ENCODE assay signal across 13 mouse cellular contexts in the genomic region with DNA sequence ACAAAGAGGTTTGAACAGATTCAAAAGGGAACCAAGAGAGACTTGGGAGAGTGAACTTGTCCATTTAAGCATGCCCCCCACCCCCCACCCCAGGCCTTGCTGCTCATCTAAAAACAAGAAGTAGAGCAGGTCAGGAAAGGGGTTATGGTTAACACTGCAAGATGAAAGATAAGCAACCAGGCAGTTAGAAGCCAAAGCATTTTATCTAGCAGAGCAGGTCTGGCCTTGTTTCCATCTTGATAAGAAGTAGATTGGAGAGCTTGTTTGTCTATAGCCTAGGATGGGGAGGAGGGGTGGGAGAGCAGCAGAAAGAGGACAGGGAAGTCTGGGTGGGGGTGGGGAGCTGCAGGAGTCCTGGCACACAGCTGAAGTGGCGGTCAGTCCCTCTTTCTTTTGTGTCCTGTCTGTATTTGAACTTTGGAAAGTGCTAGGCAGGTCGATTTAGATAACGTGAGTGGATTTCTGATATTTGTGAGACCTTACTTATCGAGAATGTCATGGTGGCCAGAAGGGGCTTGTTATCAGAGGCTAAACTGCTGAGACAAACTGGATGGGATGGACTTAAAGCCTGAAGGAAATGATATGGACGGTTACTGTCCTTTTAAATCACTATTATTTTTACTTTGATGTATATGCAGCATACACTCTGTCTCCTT.
A peak's percentile ranks its signal among the peaks of the same experiment; 100 is the strongest.
DNase-seq lines count a peak whose midpoint lies in the region; ATAC-seq lines count a peak whose summit lies in the region.
"Had no signal": no experiment of that assay in that cellular context is flagged by ENCODE, and none has a peak within 500 bp of the region (broad histone marks: within the 10 kb centered on the region; RNA-seq: fewer than 3 reads in every experiment).

No protein-coding gene starts in this region.

- no peak overlapping the region for H3K4me3 ChIP-seq in kidney, embryonic 16.5 days (ENCODE audit: low read length)
- H3K4me3 ChIP-seq: forebrain, embryonic 13.5 days; lung, embryonic 15.5 days; neural tube, embryonic 13.5 days had no signal

- no peak overlapping the region for H3K27ac ChIP-seq in kidney, embryonic 16.5 days (ENCODE audit: low read length)
- H3K27ac ChIP-seq: forebrain, embryonic 13.5 days; lung, embryonic 15.5 days; neural tube, embryonic 13.5 days had no signal

- H3K9me3 ChIP-seq in kidney, embryonic 16.5 days (ENCODE audit: low read length), result no peaks in the 10 kb centered on the region
- H3K9me3 ChIP-seq: forebrain, embryonic 13.5 days; lung, embryonic 15.5 days; neural tube, embryonic 13.5 days had no signal

- no peak overlapping the region for H3K9ac ChIP-seq in kidney, embryonic 16.5 days (replicated peaks; ENCODE audit: low read length)
- H3K9ac ChIP-seq: forebrain, embryonic 13.5 days; lung, embryonic 15.5 days; neural tube, embryonic 13.5 days had no signal

- ATAC-seq in kidney, embryonic 16.5 days (ENCODE audit: low FRiP score, low TSS enrichment), result peak; percentile 46; the same call in 1 of the 2 replicates
- ATAC-seq in granulocyte monocyte progenitor cell, adult 5-6 weeks (replicated peaks; ENCODE audit: poor library complexity, severe bottlenecking), result peak; percentile 77
- ATAC-seq in megakaryocyte-erythroid progenitor cell, adult 5-6 weeks (replicated peaks; ENCODE audit: low FRiP score, low TSS enrichment, poor library complexity, severe bottlenecking), result peak; percentile 65
- ATAC-seq: forebrain, embryonic 13.5 days had no signal

- no peaks in the 10 kb centered on the region for H3K27me3 ChIP-seq in kidney, embryonic 16.5 days (ENCODE audit: insufficient read depth, low read length)
- H3K27me3 ChIP-seq: forebrain, embryonic 13.5 days; lung, embryonic 15.5 days; neural tube, embryonic 13.5 days had no signal

- no peaks in the 10 kb centered on the region for H3K36me3 ChIP-seq in kidney, embryonic 16.5 days (ENCODE audit: insufficient read depth, low read length)
- H3K36me3 ChIP-seq: lung, embryonic 15.5 days; neural tube, embryonic 13.5 days had no signal

- no peak overlapping the region for H3K4me2 ChIP-seq in kidney, embryonic 16.5 days (replicated peaks; ENCODE audit: low read depth, low read length)
- H3K4me2 ChIP-seq: forebrain, embryonic 13.5 days; lung, embryonic 15.5 days; neural tube, embryonic 13.5 days had no signal

- 45% methylated on average over 5 of the region's 5 CpGs for WGBS in kidney, embryonic 16.5 days

- H3K4me1 ChIP-seq in kidney, embryonic 16.5 days (ENCODE audit: insufficient read depth, low read length), result 0 out of 2 replicates have a peak, but pooled peaks cover 3% of the 10 kb centered on the region

- DNase-seq in kidney, postnatal 4 days, result no peak
- DNase-seq in MEL-GATA-1-ER (ENCODE audit: extremely low read depth, low read depth), result peak; percentile 90
- DNase-seq in frontal cortex, postnatal 25 days (ENCODE audit: low spot score in 2 of 2), result no peak
- no peak for DNase-seq in left cerebral cortex, adult 8-10 months (ENCODE audit: low spot score in 2 of 2)
- no peak for DNase-seq in left cerebral cortex, adult 11 months (ENCODE audit: low spot score)
- DNase-seq: cerebellum, postnatal 25 days; layer of hippocampus, adult 9-11 months had no signal
